Mouse (Mus musculus) liver, embryonic 13.5 days (tissue): ENCODE data around the gene Usp19. TPM values are rescaled to one million over a fixed set of nuclear protein-coding genes. Genes with fewer than 3 reads are reported as not detected.
A peak's percentile ranks its signal among the peaks of the same experiment; 100 is the strongest.

Experiments used
- ATAC-seq: fragments of 200-750 bp; cut with Nextera tagmentation; 2 replicates; pipeline ENCODE4 v1.8.0; 2017; ENCODE audit warnings: low read depth, mild to moderate bottlenecking, moderate number of reproducible peaks, moderate library complexity
- DNase-seq: peaks from one replicate; pipeline ENCODE4 v3.0.0; 2022
- H3K27ac ChIP-seq: fragments of 300-500 bp; sonication (generic); 2 replicates; pipeline ENCODE4 v1.5.1; 2015; ENCODE audit warnings: moderate library complexity, mild to moderate bottlenecking, inconsistent platforms
- H3K27me3 ChIP-seq: fragments of 300-500 bp; sonication (generic); 2 replicates; pipeline ENCODE4 v1.6.1; 2015; ENCODE audit warnings: mild to moderate bottlenecking, inconsistent platforms
- H3K36me3 ChIP-seq: fragments of 300-500 bp; sonication (generic); 2 replicates; pipeline ENCODE4 v1.6.1; 2015; ENCODE audit warnings: mild to moderate bottlenecking, inconsistent platforms
- H3K4me1 ChIP-seq: fragments of 300-500 bp; sonication (generic); replicated peaks from 2 replicates; pipeline ENCODE4 v1.6.1; 2015; ENCODE audit warnings: inconsistent platforms
- H3K4me2 ChIP-seq: fragments of 300-500 bp; sonication (generic); 2 replicates; pipeline ENCODE4 v1.6.1; 2015; ENCODE audit warnings: inconsistent platforms, mild to moderate bottlenecking, moderate library complexity
- H3K4me3 ChIP-seq: fragments of 300-500 bp; sonication (generic); replicated peaks from 2 replicates; pipeline ENCODE4 v1.5.1; 2015; ENCODE audit warnings: mild to moderate bottlenecking, inconsistent platforms
- H3K9ac ChIP-seq: fragments of 300-500 bp; sonication (generic); 2 replicates; pipeline ENCODE4 v1.6.1; 2015; ENCODE audit warnings: mild to moderate bottlenecking, inconsistent platforms
- H3K9me3 ChIP-seq: fragments of 300-500 bp; sonication (generic); replicated peaks from 2 replicates; pipeline ENCODE4 v1.6.1; 2016; ENCODE audit warnings: inconsistent platforms
- WGBS: fragments of 180-500 bp; shearing (Covaris S2); methylation state at CpG from one replicate; pipeline ENCODE4 v1.1.7; 2015; ENCODE audit not compliant: insufficient replicate concordance; 5-methylcytosine and 5-hydroxymethylcytosine counted together
- polyA plus RNA-seq: library from polyadenylated mRNA; unstranded; fragments of >200 nt; fragmentation: Nextera tagmentation; extraction: Ambion mirVana; gene quantifications from 2 replicates; pipeline ENCODE4 v1.2.1, GENCODE M21; 2015

Gene Usp19
- polyA plus RNA-seq, 1 experiment from 2014 or later = 26.0 TPM

DNA sequence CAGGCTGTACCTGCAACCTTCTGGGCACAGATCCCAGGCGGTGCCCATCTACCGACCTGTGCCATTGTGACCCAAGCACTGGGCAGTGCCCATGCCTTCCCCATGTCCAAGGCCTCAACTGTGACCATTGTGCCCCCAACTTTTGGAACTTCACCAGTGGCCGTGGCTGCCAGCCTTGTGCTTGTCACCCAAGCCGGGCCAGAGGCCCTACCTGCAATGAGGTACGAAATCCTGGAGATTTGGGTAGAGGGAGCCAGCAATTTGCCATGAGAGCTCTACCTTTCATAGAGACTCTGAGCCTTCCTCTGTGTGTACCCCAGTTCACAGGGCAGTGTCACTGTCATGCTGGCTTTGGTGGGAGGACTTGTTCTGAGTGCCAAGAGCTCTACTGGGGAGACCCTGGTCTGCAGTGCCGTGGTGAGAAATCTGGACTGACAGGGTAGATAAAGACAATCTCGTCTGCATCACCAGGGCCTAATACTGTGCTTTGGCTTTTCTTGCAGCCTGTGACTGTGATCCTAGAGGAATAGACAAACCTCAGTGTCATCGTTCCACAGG is 3.4 kb upstream of the Usp19 start:
- no peak overlapping the region for H3K4me2 ChIP-seq
- no peak for ATAC-seq

GRCm38 (mm10) chr9:108488403-108488802 is 2.0 kb upstream of the Usp19 start:
- no peak overlapping the region for H3K27ac ChIP-seq
- H3K4me1 ChIP-seq = peaks cover 27% of the 10 kb centered on the region
- peaks cover 29% of the 10 kb centered on the region for H3K36me3 ChIP-seq
- no peak overlapping the region for H3K9ac ChIP-seq
- H3K27me3 ChIP-seq = no peaks in the 10 kb centered on the region
- no peak overlapping the region for H3K4me3 ChIP-seq
- no peak for DNase-seq
- no peak overlapping the region for H3K4me2 ChIP-seq
- WGBS = 86% methylated on average over 17 of the region's 17 CpGs
- no peaks in the 10 kb centered on the region for H3K9me3 ChIP-seq
- no peak for ATAC-seq

More for the DNA sequence above, 3.4 kb upstream of the Usp19 start:
- H3K9me3 ChIP-seq = no peaks in the 10 kb centered on the region
- 72% methylated on average over 8 of the region's 8 CpGs for WGBS
- no peak for DNase-seq
- H3K4me1 ChIP-seq = peaks cover 17% of the 10 kb centered on the region
- H3K27ac ChIP-seq = no peak overlapping the region
- H3K9ac ChIP-seq = no peak overlapping the region
- peaks cover 17% of the 10 kb centered on the region for H3K36me3 ChIP-seq
- no peaks in the 10 kb centered on the region for H3K27me3 ChIP-seq
- H3K4me3 ChIP-seq = no peak overlapping the region

DNA sequence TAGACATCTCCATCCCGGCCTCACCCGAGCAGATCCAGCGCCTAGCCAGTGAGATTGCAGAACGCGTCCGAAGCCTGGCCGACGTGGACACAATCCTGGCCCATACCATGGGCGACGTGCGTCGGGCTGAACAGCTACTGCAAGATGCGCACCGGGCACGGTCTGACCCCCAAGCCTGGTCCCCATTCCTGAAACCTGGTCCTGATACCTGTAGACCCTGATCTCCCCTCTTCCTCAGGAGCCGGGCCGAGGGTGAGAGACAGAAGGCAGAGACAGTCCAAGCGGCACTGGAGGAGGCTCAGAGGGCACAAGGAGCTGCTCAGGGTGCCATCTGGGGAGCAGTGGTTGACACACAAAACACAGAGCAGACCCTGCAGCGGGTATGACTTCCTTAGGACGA is 1.2 kb upstream of the Usp19 start:
- Histone ChIP-seq H3K9me3 (no peaks in the 10 kb centered on the region), H3K4me3 (no peak overlapping the region), H3K4me1 (peaks cover 27% of the 10 kb centered on the region), H3K27ac (peak overlapping the region; percentile 96), H3K36me3 (peaks cover 37% of the 10 kb centered on the region), H3K9ac (no peak overlapping the region), H3K27me3 (no peaks in the 10 kb centered on the region), H3K4me2 (no peak overlapping the region)
- DNase-seq (no peak), ATAC-seq (no peak)
- 93% methylated on average over 20 of the region's 20 CpGs for WGBS

DNA sequence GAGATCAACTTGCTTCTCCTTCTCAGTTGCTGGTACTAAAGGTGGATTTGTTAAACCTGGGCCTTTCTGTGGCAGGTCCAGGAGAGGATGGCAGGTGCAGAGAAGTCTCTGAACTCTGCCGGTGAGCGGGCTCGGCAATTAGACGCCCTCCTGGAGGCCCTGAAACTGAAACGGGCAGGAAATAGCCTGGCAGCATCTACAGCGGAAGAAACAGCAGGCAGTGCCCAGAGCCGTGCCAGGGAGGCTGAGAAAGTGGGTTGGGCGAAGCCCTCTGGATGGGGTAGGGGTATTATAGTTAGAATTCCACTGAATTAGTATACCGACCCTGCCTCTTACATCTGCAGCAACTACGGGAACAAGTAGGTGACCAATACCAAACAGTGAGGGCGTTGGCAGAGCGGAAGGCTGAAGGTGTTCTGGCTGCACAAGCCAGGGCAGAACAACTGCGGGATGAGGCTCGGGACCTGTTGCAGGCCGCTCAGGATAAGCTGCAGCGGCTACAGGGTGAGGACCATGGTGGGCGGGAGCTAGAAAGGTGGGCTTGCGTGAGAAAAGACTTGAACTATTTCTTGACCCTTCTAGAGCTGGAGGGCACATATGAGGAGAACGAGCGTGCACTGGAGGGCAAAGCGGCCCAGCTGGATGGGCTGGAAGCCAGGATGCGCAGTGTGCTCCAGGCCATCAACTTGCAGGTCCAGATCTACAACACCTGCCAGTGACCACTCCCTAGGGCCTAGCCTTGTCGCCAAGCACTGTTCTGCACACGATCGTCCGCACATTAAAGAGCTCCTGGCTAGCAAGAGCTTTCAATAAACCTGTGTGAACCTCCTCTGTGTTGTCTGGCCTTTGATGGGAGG is 472 bp upstream of the Usp19 start:
- Histone ChIP-seq H3K27me3 (no peaks in the 10 kb centered on the region), H3K4me1 (peaks cover 27% of the 10 kb centered on the region), H3K4me2 (peak overlapping the region; percentile 93), H3K4me3 (peak overlapping the region; percentile 98), H3K36me3 (peaks cover 44% of the 10 kb centered on the region), H3K9ac (peak overlapping the region; percentile 95), H3K27ac (peak overlapping the region; percentile 96), H3K9me3 (no peaks in the 10 kb centered on the region)
- WGBS = 69% methylated on average over 26 of the region's 26 CpGs
- DNase-seq (no peak), ATAC-seq (no peak)

DNA sequence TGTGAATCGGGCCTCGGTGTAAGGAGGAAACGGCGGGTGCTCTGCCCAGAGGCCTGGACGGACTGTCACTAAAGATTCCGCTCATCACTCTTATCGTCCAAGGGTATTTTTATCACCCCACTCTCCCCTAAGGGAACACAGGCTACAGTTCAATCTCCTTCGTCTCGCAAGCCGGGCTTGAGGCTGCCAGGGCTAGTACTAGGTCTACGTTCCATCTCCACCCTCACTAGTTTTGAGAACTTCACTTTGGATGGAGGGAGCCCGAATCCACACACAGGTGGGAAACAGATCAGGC is 831 bp downstream of the Usp19 start:
- WGBS = 3% methylated on average over 12 of the region's 12 CpGs
- peaks cover 27% of the 10 kb centered on the region for H3K4me1 ChIP-seq
- H3K4me2 ChIP-seq = peak overlapping the region; percentile 93
- H3K27me3 ChIP-seq = no peaks in the 10 kb centered on the region
- H3K4me3 ChIP-seq = peak overlapping the region; percentile 98
- peak overlapping the region; percentile 95 for H3K9ac ChIP-seq
- ATAC-seq (peak; percentile 14), DNase-seq (no peak)
- peaks cover 54% of the 10 kb centered on the region for H3K36me3 ChIP-seq
- H3K27ac ChIP-seq = peak overlapping the region; percentile 96
- no peaks in the 10 kb centered on the region for H3K9me3 ChIP-seq

- ATAC-seq (no peak), DNase-seq (no peak)
- H3K27ac ChIP-seq = peak overlapping the region; percentile 96
- H3K4me3 ChIP-seq = peak overlapping the region; percentile 98
- peak overlapping the region; percentile 93 for H3K4me2 ChIP-seq
- H3K4me1 ChIP-seq = peaks cover 27% of the 10 kb centered on the region
- no peaks in the 10 kb centered on the region for H3K9me3 ChIP-seq
- no peaks in the 10 kb centered on the region for H3K27me3 ChIP-seq
- 68% methylated on average over 16 of the region's 16 CpGs for WGBS
- peaks cover 59% of the 10 kb centered on the region for H3K36me3 ChIP-seq
- peak overlapping the region; percentile 95 for H3K9ac ChIP-seq
These were observed 1.8 kb downstream of the Usp19 start for GRCm38 (mm10) chr9:108492043-108492750.

GRCm38 (mm10) chr9:108493246-108493645 is 2.8 kb downstream of the Usp19 start:
- Histone ChIP-seq H3K9me3 (no peaks in the 10 kb centered on the region), H3K4me3 (no peak overlapping the region), H3K27me3 (no peaks in the 10 kb centered on the region), H3K9ac (no peak overlapping the region), H3K27ac (no peak overlapping the region), H3K36me3 (peaks cover 66% of the 10 kb centered on the region), H3K4me1 (peaks cover 27% of the 10 kb centered on the region), H3K4me2 (no peak overlapping the region)
- WGBS = 94% methylated on average over 8 of the region's 8 CpGs
- ATAC-seq (no peak), DNase-seq (no peak)

GRCm38 (mm10) chr9:108494146-108494825 is 3.9 kb downstream of the Usp19 start:
- ATAC-seq (no peak), DNase-seq (no peak)
- Histone ChIP-seq H3K4me3 (no peak overlapping the region), H3K27ac (no peak overlapping the region), H3K9me3 (no peaks in the 10 kb centered on the region), H3K27me3 (no peaks in the 10 kb centered on the region), H3K4me1 (peaks cover 27% of the 10 kb centered on the region), H3K4me2 (no peak overlapping the region), H3K9ac (no peak overlapping the region), H3K36me3 (peaks cover 71% of the 10 kb centered on the region)
- WGBS = 88% methylated on average over 19 of the region's 19 CpGs

DNA sequence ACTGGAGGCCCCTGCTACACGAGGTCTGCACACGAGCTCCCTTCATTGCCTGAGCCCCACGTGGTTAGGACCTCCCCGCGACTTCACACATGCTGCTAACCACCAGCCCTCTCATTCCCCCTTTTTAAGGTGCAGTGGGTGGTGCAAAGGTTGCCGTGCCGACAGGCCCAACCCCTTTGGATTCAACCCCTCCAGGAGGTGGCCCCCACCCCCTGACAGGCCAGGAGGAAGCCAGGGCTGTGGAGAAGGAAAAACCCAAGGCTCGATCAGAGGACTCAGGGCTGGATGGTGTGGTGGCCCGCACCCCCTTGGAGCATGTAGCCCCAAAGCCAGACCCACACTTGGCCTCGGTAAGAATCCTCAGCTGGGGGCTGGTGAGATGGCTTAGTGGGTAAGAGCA is 4.5 kb downstream of the Usp19 start:
- DNase-seq = no peak
- H3K9me3 ChIP-seq = no peaks in the 10 kb centered on the region
- peaks cover 24% of the 10 kb centered on the region for H3K4me1 ChIP-seq
- 76% methylated on average over 10 of the region's 10 CpGs for WGBS
- H3K27ac ChIP-seq = no peak overlapping the region
- H3K9ac ChIP-seq = no peak overlapping the region
- no peak overlapping the region for H3K4me2 ChIP-seq
- no peak overlapping the region for H3K4me3 ChIP-seq
- no peaks in the 10 kb centered on the region for H3K27me3 ChIP-seq
- no peak for ATAC-seq
- peaks cover 77% of the 10 kb centered on the region for H3K36me3 ChIP-seq

DNA sequence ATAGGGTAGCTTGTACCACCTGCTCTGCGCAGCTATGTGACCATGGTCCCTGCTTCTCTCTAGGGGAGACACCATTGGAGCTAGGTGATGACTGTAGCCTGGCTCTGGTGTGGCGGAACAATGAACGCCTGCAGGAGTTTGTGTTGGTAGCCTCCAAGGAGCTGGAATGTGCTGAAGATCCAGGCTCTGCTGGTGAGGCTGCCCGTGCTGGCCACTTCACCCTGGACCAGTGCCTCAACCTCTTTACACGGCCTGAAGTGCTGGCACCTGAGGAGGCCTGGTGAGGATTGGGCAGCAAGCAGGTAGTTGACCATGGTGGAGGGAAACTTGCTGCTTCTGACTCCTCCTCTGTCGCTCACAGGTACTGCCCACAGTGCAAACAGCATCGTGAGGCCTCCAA is 8.8 kb downstream of the Usp19 start:
- H3K36me3 ChIP-seq = peaks cover 94% of the 10 kb centered on the region
- H3K4me3 ChIP-seq = no peak overlapping the region
- H3K4me1 ChIP-seq = no peaks in the 10 kb centered on the region
- H3K9me3 ChIP-seq = no peaks in the 10 kb centered on the region
- no peaks in the 10 kb centered on the region for H3K27me3 ChIP-seq
- H3K9ac ChIP-seq = no peak overlapping the region
- WGBS = 89% methylated on average over 7 of the region's 7 CpGs
- H3K4me2 ChIP-seq = no peak overlapping the region
- H3K27ac ChIP-seq = no peak overlapping the region
- no peak for DNase-seq
- ATAC-seq = no peak

DNA sequence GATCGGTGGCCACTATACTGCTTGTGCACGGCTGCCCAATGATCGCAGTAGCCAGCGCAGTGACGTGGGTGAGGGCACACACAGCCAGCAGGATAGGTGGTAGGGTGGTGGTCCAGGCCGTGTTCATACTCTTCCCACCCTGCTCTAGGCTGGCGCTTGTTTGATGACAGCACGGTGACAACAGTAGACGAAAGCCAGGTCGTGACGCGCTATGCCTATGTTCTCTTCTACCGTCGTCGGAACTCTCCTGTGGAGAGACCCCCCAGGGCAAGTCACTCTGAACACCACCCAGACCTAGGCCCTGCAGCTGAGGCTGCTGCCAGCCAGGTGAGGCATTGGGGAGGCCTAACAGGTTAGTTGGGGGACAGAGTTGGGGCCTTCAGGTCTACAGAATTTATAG is 9.5 kb downstream of the Usp19 start:
- Histone ChIP-seq H3K36me3 (peaks cover 87% of the 10 kb centered on the region), H3K4me2 (no peak overlapping the region), H3K9ac (no peak overlapping the region), H3K27me3 (no peaks in the 10 kb centered on the region), H3K27ac (no peak overlapping the region), H3K4me1 (no peaks in the 10 kb centered on the region), H3K9me3 (no peaks in the 10 kb centered on the region), H3K4me3 (no peak overlapping the region)
- DNase-seq = no peak
- WGBS = 90% methylated on average over 15 of the region's 15 CpGs
- no peak for ATAC-seq
